Mouse (Mus musculus) adrenal gland, postnatal 10 days (tissue): ENCODE measurements around the gene Thada. TPM values are rescaled to one million over a fixed set of nuclear protein-coding genes. Genes with fewer than 3 reads are reported as not detected.
"Not testable (repeated sequence)": the region's sequence is repeated elsewhere in the genome, so short reads cannot be mapped to it uniquely, and the experiment has no call there.

Experiments used
- DNase-seq: peaks from one replicate; pipeline ENCODE4 v3.0.0; 2021; ENCODE audit warnings: mixed read lengths
- total RNA-seq, 2 experiments: library from RNA; stranded (reverse); gene quantifications; 2 replicates each; pipeline ENCODE4 v1.2.3; 2021

Thada gene
- total RNA-seq, 2 experiments from 2014 or later = 13.0 to 18.4 TPM

GRCm38 (mm10) chr17:84342299-84342817 lies 123.6 kb downstream of the Thada start:
- DNase-seq = no peak

DNA sequence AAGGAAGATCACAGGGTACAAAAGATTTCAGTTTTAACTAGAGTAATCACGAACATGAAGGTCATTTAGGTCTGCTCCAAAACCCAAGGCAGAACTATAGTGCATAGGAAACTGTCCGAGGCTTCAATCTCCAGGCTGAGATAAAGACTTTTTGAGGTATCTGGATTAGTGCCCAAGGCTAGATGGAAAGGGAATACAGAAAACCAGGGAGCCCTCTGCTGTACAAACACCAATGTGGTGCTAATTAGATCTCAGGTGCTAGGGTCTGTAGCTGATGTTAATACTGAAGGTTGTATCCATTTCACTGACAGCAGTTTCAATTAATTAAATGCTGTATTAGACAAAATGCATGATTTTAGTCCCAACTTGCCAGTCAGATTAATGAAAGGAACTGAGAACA lies 124.3 kb downstream of the Thada start:
- no peak for DNase-seq

GRCm38 (mm10) chr17:84340574-84340973 lies 125.4 kb downstream of the Thada start:
- DNase-seq = no peak

GRCm38 (mm10) chr17:84335996-84336395 lies 130.0 kb downstream of the Thada start:
- no peak for DNase-seq

DNA sequence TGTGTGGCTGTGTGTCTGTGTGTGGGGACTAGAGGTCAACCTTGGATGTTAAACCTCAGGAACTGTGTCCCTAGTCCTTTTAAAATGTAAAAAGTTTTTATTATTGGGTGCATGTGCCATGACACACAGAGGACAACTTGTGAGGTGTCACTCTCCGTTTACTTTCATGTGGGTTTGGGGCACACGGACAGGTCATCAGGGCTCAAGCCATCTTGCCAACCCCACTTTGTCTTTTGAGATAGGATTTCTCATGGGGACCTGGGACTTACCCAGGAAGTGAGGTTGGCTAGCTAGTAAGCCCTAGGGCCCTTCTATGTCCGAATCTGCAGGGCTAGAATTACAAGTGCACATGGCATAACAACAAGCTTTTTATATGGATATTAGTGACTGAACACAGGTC lies 130.9 kb downstream of the Thada start:
- DNase-seq = no peak

DNA sequence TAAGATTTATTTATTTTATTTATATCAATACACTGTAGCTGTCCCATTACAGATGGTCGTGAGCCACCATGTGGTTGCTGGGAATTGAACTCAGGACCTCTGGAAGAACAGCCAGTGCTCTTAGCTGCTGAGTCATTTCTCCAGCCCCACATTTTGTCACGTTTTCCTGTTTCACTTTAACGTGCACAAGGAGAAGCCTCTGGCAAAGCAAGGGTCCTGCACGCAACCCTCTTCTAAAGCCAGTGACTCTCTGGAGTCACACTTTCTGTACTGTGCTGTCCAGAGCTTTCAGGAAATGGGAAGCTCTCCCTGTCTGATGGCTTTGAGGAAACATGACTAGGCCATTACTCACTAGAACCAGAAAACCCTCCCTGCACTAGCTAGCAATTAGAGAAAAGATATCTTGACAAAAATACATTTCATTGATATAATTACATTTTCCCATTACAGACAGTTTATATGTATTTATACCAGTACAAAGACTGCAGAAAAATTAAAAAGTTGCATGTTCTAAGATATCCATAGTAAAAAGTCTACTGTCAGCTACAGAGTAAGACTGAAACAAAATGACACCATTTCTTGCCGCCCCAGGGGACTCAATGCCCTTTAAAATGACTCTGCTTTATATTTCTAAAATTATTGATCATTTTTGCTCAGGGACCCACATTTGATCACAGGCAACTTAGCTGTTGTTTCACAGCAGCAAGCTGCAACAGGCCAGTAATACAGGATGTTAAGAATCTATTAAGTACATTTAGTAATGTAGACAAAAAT lies 131.6 kb downstream of the Thada start:
- DNase-seq = no peak

DNA sequence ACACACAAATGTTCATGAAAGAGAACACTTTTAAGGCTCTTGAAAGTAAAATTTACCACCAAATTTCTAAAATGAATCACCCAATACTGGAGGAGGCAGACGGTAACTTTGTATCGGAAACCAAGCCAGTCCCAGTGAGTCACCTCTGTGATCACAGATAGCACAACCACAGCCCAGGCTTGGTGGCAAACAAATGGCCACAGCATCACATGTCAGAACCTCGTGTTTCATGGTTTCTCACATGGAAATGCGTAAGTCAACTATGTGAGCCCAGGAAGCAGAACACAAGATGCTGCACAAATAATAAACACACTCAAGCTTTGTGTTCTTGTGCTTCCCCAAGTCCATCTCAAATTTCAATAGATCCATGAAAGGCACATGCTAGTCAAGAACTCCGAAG lies 133.1 kb downstream of the Thada start:
- no peak for DNase-seq

- no peak for DNase-seq
These were observed 135.0 kb downstream of the Thada start for GRCm38 (mm10) chr17:84330986-84331385.

GRCm38 (mm10) chr17:84330506-84330905 lies 135.5 kb downstream of the Thada start:
- no peak for DNase-seq

DNA sequence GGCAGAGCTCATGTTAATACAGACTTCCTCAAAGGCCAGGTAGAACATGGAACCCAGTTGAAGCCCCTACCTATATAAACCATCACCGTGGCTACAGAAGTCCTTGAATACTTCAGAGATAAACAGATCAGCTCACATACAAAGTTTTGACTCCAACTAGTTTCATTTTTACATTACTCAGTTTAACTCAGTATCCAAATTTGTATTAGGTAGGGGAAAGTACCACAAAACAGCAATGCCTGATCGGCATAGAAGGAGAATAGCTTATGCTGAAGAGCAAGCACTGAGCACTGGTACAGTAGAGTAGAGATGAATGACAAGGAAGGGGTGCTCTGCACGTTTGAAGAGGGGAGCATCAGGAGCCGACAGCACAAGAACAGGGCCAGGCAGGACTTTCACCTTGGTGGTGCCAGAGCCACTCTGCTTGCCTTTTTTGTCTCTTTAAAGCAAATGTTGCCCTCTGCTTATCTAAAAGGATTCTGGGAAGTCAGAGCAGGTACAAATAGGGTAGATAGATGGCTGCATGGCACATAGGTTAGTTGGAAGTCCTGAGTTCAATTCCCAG lies 136.0 kb downstream of the Thada start:
- DNase-seq = no peak

- no peak for DNase-seq
These were observed 137.5 kb downstream of the Thada start for GRCm38 (mm10) chr17:84328526-84328925.

GRCm38 (mm10) chr17:84327051-84327925 lies 138.7 kb downstream of the Thada start:
- no peak for DNase-seq

DNA sequence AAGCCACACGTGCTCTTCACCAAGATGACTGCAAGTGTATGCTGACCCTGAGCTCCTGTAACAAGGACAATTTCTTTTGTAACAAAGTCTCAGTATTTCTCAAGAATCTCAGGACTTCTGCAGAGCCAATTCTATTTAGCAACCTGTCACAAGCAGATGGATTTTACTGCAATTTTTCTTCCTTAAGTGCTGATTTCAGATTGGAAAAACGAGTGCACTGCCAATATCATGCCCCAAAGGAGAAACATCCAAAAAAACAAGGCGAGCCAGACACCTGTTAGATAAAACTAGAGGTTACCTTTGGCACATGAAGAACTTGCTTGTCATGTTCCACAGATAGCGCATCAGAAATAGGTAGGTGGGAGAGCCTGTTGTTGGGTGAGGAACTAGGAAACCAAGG lies 143.8 kb downstream of the Thada start:
- peak; percentile 26 for DNase-seq

- DNase-seq = no peak
These were observed 144.7 kb downstream of the Thada start for GRCm38 (mm10) chr17:84321351-84321750.

DNA sequence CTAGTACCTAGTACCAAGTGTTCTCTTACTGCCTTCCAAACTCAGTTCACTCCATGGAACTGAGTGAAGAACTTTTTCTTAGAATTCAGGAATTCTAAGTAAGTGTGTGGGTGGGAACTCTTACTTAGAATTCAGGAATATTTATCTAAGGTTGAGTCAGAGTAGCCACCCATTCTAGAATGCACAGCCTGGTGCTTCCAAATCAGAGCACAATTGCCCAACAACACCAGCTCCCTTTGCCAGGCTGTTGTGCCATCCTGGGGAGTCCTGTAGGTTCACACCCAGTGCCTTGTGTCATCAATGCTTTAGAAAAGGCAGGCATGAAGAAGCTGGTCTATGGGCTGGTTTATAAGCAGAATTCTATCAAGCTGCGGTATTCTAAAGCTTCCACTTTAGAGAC lies 145.4 kb downstream of the Thada start:
- DNase-seq = peak; percentile 60

DNA sequence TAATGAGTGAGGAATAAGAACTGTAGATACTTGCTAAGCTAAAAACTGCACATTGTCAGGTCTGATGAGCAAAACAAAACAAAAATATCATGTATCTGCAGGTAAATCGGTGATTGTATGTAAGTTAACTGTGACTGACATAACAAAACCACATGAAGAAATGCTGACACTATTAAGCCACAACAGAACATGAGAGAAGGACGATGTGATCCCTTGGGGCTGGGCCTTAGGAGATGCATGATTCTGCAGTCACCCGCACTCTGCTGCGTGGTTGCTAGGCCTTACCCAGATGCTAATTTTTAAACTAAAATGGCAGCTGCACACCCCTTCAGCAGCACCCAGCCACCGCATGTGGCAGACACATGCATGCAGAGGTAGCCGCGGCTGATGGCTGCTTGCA lies 151.7 kb downstream of the Thada start:
- DNase-seq = no peak

DNA sequence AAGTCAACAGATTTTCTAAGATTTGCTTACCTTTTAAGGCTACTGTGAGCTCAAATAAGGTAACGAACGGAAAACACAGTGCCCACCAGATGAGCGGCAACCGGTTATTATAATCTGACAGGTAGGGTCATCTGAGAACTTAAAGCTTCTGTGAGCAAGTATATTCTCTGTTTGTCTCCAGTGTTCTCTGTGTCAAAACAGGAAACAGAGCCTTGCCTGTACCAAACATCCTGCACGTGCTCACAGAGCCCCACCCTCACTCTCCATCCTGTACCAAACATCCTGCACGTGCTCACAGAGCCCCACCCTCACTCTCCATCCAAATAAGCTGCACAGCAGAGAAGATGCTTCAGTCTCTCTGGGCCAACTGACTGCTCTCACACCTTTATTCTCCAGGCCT lies 152.5 kb downstream of the Thada start:
- no peak for DNase-seq

DNA sequence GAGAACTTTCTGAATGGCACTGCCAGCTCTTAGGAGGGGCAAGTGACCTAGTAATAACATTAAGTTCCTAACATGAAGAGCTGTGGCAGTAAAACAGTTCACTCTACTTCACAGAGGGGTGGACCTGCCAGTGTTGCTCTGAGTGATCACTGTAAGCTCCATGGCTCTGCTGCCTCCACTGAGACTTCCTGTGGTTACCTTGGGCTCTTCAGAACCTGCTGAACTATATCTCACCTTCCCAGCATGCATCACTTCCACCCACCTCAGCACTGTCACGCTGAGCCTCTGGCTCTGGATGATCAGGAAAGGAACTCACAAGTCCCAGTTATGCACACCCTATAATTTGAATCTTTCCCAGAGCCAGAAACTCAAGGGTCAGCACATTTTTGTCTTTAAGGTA lies 159.9 kb downstream of the Thada start:
- DNase-seq = no peak

DNA sequence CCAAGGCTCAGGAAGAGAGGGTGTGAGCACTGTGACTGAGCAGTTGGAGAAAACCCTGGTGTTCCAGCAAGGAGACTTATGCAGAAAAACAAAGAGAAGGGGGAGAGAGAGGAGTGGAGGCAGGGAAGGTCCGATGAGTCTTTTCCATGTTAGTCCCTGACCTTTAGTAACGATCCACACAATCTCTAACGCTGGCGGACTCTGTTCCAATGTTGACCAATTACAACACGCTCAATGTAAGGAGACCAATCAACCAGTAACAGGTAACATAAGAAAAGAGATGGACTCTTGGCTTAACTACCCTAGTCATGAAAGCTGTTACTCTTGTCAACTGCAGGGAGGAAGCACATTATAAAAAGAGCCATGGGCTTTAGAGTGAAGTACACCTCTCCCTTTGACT lies 160.9 kb downstream of the Thada start:
- DNase-seq = no peak

DNA sequence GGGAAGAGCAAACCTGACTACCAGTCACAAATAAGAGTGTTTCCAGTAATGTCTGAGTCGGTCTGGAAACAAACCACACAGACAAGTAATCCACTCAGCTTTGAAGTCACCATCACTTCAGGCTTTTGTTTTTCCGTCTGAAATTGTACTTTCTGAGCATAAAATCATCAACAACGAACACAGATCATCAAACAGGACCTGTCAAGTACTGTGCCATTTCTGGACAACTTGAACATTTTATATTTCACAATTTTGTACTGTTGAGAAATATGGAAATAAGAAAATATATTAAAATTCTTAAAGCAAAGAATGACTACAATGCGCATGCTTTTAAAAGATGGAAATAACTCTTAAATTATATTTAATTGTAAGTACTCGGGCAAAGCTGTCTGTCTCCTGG lies 161.9 kb downstream of the Thada start:
- DNase-seq = no peak

- DNase-seq = no peak
These were observed 168.0 kb downstream of the Thada start for GRCm38 (mm10) chr17:84297976-84298375.

- DNase-seq = no peak
These were observed 172.8 kb downstream of the Thada start for GRCm38 (mm10) chr17:84293221-84293620.

GRCm38 (mm10) chr17:84291228-84291627 lies 174.8 kb downstream of the Thada start:
- DNase-seq = not testable (repeated sequence)
